Mouse (Mus musculus) embryonic facial prominence, embryonic 11.5 days (tissue): ENCODE results near the gene Cfap36. TPM values are rescaled to one million over a fixed set of nuclear protein-coding genes. Genes with fewer than 3 reads are reported as not detected.

Source experiments
- ATAC-seq: fragments of 200-750 bp; cut with Nextera tagmentation; replicated peaks from 2 replicates; pipeline ENCODE4 v1.8.0; 2017; ENCODE audit warnings: low read depth; ENCODE audit not compliant: insufficient number of reproducible peaks, low FRiP score, low TSS enrichment
- DNase-seq: peaks from one replicate; pipeline ENCODE4 v3.0.0-alpha.2; 2015; ENCODE audit warnings: low spot score
- H3K27ac ChIP-seq: fragments of 300-500 bp; sonication (generic); replicated peaks from 2 replicates; pipeline ENCODE4 v1.5.1; 2014; ENCODE audit warnings: mild to moderate bottlenecking, low read depth, low read length, control low read depth
- H3K27me3 ChIP-seq: fragments of 300-500 bp; sonication (generic); 2 replicates; pipeline ENCODE4 v1.6.1; 2014; ENCODE audit warnings: mild to moderate bottlenecking, low read length, moderate library complexity, mixed read lengths; ENCODE audit not compliant: control insufficient read depth, insufficient read depth
- H3K36me3 ChIP-seq: fragments of 300-500 bp; sonication (generic); replicated peaks from 2 replicates; pipeline ENCODE4 v1.6.1; 2014; ENCODE audit warnings: low read depth, mild to moderate bottlenecking, low read length, moderate library complexity, mixed read lengths; ENCODE audit not compliant: control insufficient read depth, insufficient read depth
- H3K4me1 ChIP-seq: fragments of 300-500 bp; sonication (generic); 2 replicates; pipeline ENCODE4 v1.6.1; 2014; ENCODE audit warnings: low read length, mixed read lengths; ENCODE audit not compliant: control insufficient read depth, insufficient read depth
- H3K4me2 ChIP-seq: fragments of 300-500 bp; sonication (generic); 2 replicates; pipeline ENCODE4 v1.6.1; 2014; ENCODE audit warnings: low read depth, mild to moderate bottlenecking, control low read depth, low read length, moderate library complexity
- H3K4me3 ChIP-seq: fragments of 300-500 bp; sonication (generic); 2 replicates; pipeline ENCODE4 v1.5.1; 2014; ENCODE audit warnings: low read depth, low read length, control low read depth
- H3K9ac ChIP-seq: fragments of 300-500 bp; sonication (generic); replicated peaks from 2 replicates; pipeline ENCODE4 v1.6.1; 2014; ENCODE audit warnings: mild to moderate bottlenecking, control low read depth, low read length
- H3K9me3 ChIP-seq: fragments of 300-500 bp; sonication (generic); replicated peaks from 2 replicates; pipeline ENCODE4 v1.6.1; 2016; ENCODE audit warnings: mild to moderate bottlenecking, low read length, inconsistent platforms, mixed read lengths; ENCODE audit not compliant: control insufficient read depth
- WGBS: fragments of 180-500 bp; shearing (Covaris S2); extraction: QIAGEN DNeasy Blood & Tissue Kit; methylation state at CpG from one replicate; pipeline ENCODE4 v1.1.7; 2014; 5-methylcytosine and 5-hydroxymethylcytosine counted together
- polyA plus RNA-seq: library from polyadenylated mRNA; unstranded; fragments of >200 nt; fragmentation: Nextera tagmentation; extraction: Ambion mirVana; gene quantifications from 2 replicates; pipeline ENCODE4 v1.2.1, GENCODE M21; 2014

The Cfap36 gene
- polyA plus RNA-seq, 1 experiment from 2014 or later: 67.0 TPM

DNA sequence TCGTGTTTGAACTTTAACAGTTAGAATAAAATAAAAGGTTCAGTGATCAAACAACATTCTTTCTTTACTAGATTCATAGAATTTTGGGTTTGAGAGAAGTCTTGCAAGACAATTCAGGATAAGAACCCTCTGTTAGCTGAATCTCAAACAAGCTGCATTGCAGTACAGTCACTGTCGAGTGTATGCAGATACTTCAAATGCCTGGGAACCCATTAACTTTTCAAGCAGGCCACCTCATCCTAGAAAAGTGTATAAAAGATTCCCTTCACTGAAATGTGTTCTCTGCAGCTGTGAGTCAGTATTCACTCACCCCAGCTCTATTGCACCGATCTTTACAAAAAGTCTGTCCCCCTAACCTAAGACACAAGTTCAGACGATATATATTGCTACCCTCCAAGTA lies 1.2 kb downstream of the Cfap36 start:
- 0 out of 2 replicates have a peak overlapping the region, but pooled peaks have one; percentile 84 for H3K4me3 ChIP-seq
- 0 out of 2 replicates have a peak, but pooled peaks cover 3% of the 10 kb centered on the region for H3K36me3 ChIP-seq
- no peak overlapping the region for H3K27ac ChIP-seq
- ATAC-seq (no peak), DNase-seq (no peak)
- H3K27me3 ChIP-seq: no peaks in the 10 kb centered on the region
- H3K9ac ChIP-seq: no peak overlapping the region
- H3K4me2 ChIP-seq: peak overlapping the region; percentile 51; the same call in 1 of the 2 replicates
- no peaks in the 10 kb centered on the region for H3K4me1 ChIP-seq
- 63% methylated on average over 4 of the region's 4 CpGs for WGBS
- H3K9me3 ChIP-seq: no peaks in the 10 kb centered on the region

- no peak overlapping the region for H3K9ac ChIP-seq
- H3K9me3 ChIP-seq: no peaks in the 10 kb centered on the region
- H3K4me1 ChIP-seq: no peaks in the 10 kb centered on the region
- no peaks in the 10 kb centered on the region for H3K27me3 ChIP-seq
- no peak for DNase-seq
- H3K36me3 ChIP-seq: 0 out of 2 replicates have a peak, but pooled peaks cover 3% of the 10 kb centered on the region
- no peak overlapping the region for H3K4me2 ChIP-seq
- no peak overlapping the region for H3K4me3 ChIP-seq
- WGBS: 65% methylated on average over 4 of the region's 4 CpGs
- no peak overlapping the region for H3K27ac ChIP-seq
- no peak for ATAC-seq
Measured at GRCm38 (mm10) chr11:29241961-29242360, 5.2 kb downstream of the Cfap36 start.

DNA sequence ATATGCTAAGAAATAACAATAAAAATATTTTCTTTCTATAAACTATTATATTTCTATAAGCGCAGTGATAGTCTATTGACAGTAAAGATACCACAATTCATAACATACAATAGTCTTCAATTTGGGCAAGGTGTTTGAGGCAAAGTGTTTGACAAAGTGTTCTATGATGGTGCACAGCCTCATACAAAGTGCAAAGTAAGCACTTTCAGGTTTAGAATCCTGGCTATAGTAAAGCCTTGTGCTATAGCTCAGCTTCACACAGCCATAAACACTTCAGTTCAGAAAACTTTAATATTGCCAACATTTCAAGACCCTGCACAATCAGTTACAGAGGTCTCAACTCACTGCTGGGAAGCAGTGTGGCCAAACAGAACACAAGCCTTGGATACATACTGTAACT lies 7.9 kb downstream of the Cfap36 start:
- Histone ChIP-seq H3K4me3 (no peak overlapping the region), H3K4me2 (no peak overlapping the region), H3K9me3 (no peaks in the 10 kb centered on the region), H3K4me1 (no peaks in the 10 kb centered on the region), H3K27ac (no peak overlapping the region), H3K27me3 (no peaks in the 10 kb centered on the region), H3K36me3 (0 out of 2 replicates have a peak, but pooled peaks cover 3% of the 10 kb centered on the region), H3K9ac (no peak overlapping the region)
- WGBS: 96% methylated on average over 1 of the region's 1 CpGs
- DNase-seq: no peak
- ATAC-seq: no peak

- DNase-seq (no peak), ATAC-seq (no peak)
- H3K4me2 ChIP-seq: no peak overlapping the region
- H3K36me3 ChIP-seq: 0 out of 2 replicates have a peak, but pooled peaks cover 3% of the 10 kb centered on the region
- H3K27me3 ChIP-seq: no peaks in the 10 kb centered on the region
- no peak overlapping the region for H3K27ac ChIP-seq
- H3K4me1 ChIP-seq: no peaks in the 10 kb centered on the region
- H3K4me3 ChIP-seq: no peak overlapping the region
- no peak overlapping the region for H3K9ac ChIP-seq
- 93% methylated on average over 3 of the region's 3 CpGs for WGBS
- no peaks in the 10 kb centered on the region for H3K9me3 ChIP-seq
Measured at GRCm38 (mm10) chr11:29238551-29238950, 8.7 kb downstream of the Cfap36 start.

DNA sequence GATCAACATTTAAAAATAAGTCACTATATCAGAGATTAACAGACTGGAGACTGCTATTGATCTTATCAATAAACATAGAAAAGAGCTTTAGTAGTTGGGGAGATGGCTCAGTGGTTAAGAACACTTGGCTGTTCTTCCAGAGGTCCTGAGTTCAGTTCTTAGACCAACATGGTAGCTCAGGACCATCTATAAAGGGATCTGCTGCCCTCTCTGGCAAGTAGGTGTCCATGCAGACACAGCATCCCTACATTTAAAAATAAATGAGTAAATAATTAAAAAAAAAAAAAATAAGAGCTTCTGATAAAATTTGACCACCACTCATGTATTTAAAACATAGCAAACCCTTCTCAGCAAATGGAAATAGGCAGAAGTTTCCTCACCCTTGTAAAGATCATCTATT lies 9.2 kb downstream of the Cfap36 start:
- 0 out of 2 replicates have a peak, but pooled peaks cover 3% of the 10 kb centered on the region for H3K36me3 ChIP-seq
- no peak for DNase-seq

DNA sequence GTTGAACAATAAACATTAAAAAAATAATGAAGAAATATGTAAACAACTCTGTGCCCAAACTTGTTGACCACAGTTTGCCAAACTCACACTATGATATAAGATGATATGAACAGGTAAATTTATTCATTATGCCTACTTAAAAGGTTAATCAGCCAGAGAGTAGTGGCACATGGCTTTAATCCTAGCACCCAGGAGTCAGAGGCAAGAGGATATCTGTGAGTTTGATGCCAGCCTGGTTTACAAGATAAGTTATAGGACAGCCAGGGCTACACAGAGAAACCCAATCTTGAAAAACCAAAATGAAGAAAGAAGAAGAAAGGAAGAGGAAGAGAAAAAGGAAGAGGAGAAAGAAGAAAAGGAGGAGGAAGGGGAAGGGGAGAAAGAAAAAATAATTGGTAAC lies 9.8 kb downstream of the Cfap36 start:
- no peak for DNase-seq
- H3K27ac ChIP-seq: no peak overlapping the region

More for the DNA sequence above, 9.2 kb downstream of the Cfap36 start:
- no peak overlapping the region for H3K27ac ChIP-seq
- H3K27me3 ChIP-seq: no peaks in the 10 kb centered on the region
- no peak overlapping the region for H3K4me2 ChIP-seq
- no peak overlapping the region for H3K4me3 ChIP-seq
- H3K4me1 ChIP-seq: no peaks in the 10 kb centered on the region
- H3K9me3 ChIP-seq: no peaks in the 10 kb centered on the region
- no peak for ATAC-seq
- H3K9ac ChIP-seq: no peak overlapping the region

GRCm38 (mm10) chr11:29233569-29233968 lies 13.6 kb downstream of the Cfap36 start:
- H3K4me3 ChIP-seq: no peak overlapping the region
- no peak for DNase-seq
- no peak overlapping the region for H3K9ac ChIP-seq
- no peak for ATAC-seq
- H3K9me3 ChIP-seq: no peaks in the 10 kb centered on the region
- H3K4me1 ChIP-seq: no peaks in the 10 kb centered on the region
- no peaks in the 10 kb centered on the region for H3K36me3 ChIP-seq
- H3K27me3 ChIP-seq: no peaks in the 10 kb centered on the region
- no peak overlapping the region for H3K27ac ChIP-seq
- H3K4me2 ChIP-seq: no peak overlapping the region
- 67% methylated on average over 1 of the region's 1 CpGs for whole genome bisulfite sequencing

More for the DNA sequence above, 9.8 kb downstream of the Cfap36 start:
- no peak overlapping the region for H3K4me3 ChIP-seq
- H3K36me3 ChIP-seq: 0 out of 2 replicates have a peak, but pooled peaks cover 3% of the 10 kb centered on the region
- H3K9ac ChIP-seq: no peak overlapping the region
- no peaks in the 10 kb centered on the region for H3K9me3 ChIP-seq
- no peaks in the 10 kb centered on the region for H3K4me1 ChIP-seq
- no peaks in the 10 kb centered on the region for H3K27me3 ChIP-seq
- no peak for ATAC-seq
- H3K4me2 ChIP-seq: no peak overlapping the region

GRCm38 (mm10) chr11:29228957-29229356 lies 18.3 kb downstream of the Cfap36 start:
- Histone ChIP-seq H3K4me1 (no peaks in the 10 kb centered on the region), H3K27ac (no peak overlapping the region), H3K36me3 (no peaks in the 10 kb centered on the region; the same call in 1 of the 2 replicates), H3K27me3 (no peaks in the 10 kb centered on the region), H3K4me3 (no peak overlapping the region), H3K9me3 (no peaks in the 10 kb centered on the region), H3K4me2 (no peak overlapping the region), H3K9ac (no peak overlapping the region)
- ATAC-seq (no peak), DNase-seq (no peak)
- 94% methylated on average over 2 of the region's 2 CpGs for WGBS
